Mouse (Mus musculus) T-cell, adult 2 months (primary cell): Measurements from ENCODE around the gene Ccr10.
A peak's percentile ranks its signal among the peaks of the same experiment; 100 is the strongest.
"Not testable (repeated sequence)": the region's sequence is repeated elsewhere in the genome, so short reads cannot be mapped to it uniquely, and the experiment has no call there.

ENCODE experiments used
- DNase-seq: peaks from one replicate; pipeline ENCODE4 v3.0.0; 2022; ENCODE audit warnings: low spot score

The Ccr10 gene

DNA sequence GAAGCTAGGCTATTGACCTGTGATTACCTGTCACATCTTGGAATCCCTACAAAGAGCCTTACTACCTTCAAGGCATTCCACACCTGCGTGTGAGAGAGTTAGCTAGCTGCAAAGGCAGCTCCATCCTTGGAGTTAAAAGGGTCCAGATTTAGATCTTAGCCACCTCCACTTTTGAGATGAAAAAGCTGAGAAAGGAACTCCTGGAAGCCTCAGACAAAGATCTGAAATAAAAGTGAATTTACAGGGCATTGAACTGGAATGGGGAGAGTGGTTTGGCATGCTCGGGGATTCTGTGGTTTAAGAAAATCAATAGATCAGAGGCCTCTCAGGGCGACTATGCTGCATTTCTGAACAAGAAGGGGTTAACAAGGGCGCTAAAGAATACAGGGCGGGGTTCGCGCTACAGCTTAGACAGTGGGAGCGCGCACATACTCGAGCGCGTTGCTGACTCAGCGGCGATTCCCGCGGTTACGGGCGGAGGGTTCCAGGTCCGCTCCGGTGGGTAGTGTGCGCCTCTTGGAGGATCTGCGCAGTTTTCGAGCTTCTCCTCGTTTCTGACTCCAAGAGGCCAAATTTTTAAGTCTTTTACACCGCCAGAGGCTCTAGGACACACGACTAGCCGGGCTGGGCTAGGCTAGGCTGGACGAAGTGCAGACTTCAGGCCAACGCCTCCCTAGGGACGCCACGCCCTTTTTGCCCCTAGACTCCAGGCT lies 3.4 kb downstream of the Ccr10 start:
- no peak for DNase-seq

DNA sequence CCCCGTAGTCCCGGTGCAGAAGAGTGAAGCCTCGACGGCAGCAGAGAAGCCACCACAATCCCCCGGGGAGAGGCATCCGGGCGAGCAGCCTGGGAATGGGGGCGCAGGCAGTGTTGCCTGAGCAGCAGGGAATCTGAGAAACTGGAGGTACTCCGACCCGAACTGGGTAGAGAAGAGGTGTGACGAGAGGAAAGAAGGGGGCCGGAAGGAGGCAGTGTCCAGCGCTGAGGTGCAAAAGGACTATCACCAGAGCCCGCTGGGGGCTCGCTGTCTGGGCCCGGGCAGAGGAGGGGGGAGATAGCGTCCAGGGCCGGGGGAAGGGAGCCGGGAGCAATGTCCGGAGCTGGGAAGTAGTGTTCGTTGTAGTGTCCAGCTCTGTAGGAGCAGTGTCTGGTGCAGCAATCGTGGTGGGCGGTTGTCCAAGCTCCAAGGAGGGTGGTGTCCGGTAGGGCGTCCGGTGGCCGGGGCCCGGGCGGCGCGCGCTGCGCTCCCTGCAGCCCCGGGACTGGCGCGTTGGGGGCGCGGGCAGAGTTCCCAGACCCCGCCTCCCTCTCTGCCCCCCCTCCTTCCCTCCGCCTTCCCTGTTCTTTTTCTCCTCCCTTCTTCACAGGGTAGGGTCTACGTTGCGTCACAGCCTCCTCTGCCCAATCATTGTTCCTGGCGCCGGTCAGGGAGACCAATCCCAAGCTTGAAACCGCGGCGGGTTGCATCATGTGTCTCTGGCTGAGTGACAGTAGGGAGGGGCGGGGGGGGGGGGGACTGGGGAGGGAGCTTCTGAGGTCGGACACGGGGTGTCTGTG lies 4.2 kb downstream of the Ccr10 start, which contains the start of gene Plekhh3:
Gene Plekhh3 (minus strand): TSS at position 541 of the 800 bp plus-strand sequence.
- peak; percentile 82 for DNase-seq

DNA sequence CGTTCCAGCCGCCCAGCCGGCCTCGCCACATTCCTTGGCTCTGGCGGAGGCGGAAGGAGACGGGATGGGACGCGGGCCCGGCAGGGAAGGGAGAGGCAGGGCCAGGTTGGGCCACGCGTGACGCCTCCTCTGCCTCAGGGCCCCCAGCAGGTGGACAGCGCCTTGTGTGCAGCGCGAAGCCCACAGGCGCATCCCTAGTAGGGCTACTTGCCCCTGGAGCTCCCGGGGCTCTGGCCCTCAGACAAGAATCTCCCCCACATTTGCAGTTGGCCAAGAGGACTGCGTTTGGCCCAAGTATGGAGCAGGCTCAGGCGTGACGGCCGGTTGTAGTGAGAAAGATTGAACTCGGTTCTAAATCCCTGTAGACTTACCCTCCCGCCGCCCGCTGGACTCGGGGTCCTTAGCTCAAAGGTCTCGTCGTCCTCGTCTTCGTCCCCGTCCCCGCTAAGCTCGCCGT lies 4.9 kb downstream of the Ccr10 start, which contains the start of gene Cntnap1:
Gene Cntnap1 (plus strand): TSS at position 170 of the 457 bp plus-strand sequence.
- DNase-seq, result no peak

DNA sequence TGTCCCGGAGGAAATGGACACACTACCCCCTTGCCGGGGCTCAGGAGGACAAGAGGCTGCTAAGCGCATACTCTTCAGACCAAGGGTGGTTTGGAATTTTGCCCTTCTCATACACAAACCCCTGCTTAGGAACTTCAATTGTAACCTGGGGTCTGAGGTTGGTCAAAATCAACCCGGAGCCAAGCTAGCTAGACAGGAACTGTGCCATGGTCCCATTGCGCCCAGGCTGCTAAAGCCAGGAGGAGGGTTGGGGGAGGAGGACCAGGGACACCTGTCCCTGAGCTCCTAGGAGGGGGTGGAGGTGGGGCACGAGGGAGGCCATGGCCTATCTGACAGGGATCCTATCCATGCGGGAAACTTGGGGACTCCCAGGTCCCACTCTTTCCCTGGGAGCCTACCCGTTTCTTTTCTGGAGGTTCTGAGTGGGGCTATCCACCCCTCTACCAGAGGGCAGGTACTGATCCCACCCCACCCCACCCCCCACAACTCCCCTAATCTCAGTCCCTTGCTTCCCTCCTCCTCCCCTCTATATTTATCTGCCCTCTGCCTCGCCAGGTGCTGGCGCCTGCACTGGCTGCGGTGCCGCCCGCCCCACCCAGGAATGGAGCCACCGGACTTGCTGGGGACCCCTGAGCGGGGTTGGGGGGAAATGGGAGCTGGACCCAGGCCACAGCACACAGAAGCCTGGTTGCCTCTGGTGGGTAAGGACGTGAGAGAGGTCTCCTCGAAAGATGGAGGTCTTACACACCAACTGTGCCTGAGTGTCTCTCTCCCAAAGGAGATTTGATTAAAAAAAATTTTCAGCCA lies 5.7 kb downstream of the Ccr10 start:
- DNase-seq, result no peak

DNA sequence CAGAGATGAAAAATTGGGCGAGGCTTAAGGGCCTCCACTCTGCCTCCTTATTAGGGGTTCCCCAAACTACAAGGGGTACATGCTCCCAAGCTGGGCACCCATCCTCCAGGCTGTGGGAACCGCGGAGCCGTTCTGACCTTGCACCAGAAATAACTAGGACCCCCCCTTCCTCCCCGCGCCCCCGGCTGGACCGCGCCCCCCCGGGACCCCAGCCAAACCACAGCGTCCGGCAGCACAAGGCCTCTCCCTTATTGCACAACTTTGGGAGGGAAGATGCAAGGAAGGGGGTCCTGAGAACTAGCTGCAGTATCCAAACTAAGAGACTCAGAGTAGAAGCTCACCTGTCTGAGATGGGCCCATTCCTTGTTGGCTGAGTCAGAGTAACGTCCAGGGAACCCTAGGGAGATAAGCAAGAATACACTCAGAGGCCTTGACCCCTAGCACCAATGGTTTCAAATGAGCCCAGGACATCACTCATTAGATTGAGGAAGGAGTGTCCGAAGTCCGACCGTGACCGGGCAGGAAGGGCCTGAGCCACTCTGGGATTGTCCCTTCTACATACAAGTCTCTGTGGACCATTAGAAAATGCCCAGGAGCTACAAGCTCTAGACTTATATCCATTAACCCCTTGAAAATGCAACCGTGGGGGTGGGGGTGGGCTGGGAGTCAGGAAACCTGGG lies 6.8 kb downstream of the Ccr10 start:
- no peak for DNase-seq

DNA sequence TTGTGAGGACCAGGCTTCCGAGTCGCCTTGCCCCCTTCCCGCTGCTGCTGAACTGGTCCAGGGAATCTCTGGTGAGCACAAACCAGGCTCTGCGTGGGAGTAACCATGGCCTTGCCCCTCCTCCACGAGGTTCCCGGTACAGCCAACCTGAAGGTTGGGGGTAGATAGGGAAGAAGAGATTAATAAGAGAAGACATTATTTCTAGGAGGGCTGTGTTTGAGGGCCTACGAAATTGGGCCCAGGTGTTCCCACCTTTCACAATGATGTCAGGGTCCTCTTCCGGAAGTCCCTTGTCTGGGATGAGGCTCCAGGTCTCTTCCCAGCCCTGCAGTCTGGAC lies 7.3 kb downstream of the Ccr10 start:
- DNase-seq, result no peak

DNA sequence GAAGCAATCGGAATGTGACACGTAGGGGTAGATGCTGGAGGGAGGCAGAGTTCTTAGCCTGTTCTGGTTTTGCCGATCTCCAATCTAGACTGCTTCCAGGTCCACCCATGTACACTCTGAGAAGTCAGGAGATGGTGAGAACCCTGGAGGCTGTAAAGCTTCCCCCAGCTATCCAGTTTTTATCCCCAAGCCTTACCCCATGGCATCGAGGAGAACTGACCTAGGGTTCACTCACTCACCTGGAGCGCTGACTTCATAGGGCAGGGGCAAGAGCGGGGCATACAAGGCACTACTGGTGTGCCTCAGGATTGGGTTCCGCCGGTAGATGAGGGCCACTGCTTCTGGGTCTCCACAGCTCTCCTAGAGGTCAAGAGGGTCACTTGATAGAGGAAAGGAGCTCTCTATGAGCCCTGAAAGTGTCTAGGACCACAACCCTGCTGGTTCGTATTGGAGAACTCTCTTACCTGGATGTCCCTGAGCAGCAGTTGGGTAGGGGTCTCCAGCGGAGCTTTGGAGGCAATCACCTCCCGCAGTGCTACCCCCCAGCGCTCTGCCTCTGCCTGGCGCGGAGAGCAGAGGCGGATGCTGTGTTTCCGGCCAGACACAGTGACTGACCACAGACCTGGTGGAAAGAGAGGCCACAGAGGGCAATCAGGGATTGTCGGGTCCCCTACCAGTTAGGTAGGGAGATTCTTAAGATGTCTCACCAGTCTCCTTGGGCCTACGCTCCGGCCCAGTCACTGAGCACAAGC lies 7.9 kb downstream of the Ccr10 start:
- no peak for DNase-seq

DNA sequence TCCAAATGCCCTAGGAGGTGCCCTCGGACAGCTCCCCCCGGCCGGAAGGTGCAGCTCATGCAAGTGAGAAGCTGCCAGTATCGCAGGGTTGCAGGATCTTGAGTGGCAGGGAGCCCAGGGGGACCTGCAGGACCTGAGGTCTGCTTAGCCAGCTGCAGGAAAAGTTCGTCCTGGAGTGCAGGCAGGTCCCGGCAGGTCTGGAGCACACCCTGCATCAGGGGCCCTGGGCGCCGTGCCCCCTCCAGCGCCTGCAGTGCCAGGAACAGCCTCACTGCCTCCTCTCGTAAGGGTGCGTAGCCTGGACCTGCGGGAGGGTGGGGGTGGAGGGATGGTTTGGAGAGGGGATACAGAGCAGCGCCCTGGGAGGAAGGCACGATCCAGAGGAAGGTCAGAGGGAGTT lies 8.9 kb downstream of the Ccr10 start:
- no peak for DNase-seq

DNA sequence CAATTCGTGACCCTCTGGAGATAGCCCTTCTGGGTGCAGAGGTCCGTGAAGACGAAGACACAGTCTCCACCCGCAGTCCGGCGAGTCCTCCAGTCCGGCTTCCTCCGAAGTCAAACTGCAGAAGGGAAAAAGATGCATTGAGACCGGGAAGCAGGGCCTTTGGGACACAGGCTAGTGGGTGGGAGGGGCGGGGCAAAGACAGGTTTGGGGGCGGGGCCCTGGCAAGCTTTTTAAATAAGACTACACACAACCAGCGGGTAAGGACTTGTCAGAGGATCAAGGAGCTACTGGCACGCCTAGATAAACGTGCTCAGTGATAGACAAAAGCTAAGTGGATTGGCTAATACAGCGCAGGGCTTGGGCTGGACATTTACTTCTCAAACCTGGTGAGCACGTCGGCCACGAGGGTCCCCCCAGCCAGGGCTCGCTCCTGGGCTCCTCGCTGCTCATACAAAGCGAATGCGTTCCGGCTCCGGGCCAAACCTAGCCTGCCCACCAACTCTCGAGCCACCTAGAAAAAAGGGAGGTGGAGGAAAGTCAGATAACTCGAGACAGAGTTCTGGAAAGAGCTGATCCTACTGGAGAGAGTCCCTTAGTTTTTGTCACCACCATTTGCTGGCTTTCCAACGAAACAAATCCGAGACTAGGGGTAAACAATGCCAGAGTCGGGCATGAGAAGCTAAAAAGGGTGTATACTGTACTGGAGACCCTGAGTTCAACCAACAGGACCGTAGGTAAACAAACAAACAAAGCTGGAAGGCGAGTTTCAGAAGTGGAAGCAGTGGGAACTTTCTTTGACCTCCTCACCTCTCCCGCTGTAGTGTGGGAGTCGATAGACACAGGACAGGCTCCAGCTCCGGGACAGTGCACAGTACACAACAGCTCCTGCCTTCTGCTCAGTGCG lies 10.3 kb downstream of the Ccr10 start:
- DNase-seq, result no peak

DNA sequence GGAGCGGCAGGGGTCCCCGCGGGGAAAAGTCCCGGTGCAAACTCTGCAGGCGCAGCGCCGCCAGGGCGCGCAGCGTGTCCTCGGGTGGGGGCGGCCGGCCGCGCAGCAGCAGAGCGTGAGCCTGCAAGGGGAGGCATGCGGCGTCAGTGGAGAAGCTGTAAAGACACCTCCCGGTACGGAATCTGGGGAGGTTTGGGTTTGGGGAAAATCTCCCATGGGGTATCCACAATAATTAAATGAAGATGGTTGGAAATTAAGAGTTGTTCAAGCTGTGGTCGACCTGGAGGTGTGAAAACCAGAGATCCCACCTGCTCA lies 10.9 kb downstream of the Ccr10 start:
- no peak for DNase-seq

DNA sequence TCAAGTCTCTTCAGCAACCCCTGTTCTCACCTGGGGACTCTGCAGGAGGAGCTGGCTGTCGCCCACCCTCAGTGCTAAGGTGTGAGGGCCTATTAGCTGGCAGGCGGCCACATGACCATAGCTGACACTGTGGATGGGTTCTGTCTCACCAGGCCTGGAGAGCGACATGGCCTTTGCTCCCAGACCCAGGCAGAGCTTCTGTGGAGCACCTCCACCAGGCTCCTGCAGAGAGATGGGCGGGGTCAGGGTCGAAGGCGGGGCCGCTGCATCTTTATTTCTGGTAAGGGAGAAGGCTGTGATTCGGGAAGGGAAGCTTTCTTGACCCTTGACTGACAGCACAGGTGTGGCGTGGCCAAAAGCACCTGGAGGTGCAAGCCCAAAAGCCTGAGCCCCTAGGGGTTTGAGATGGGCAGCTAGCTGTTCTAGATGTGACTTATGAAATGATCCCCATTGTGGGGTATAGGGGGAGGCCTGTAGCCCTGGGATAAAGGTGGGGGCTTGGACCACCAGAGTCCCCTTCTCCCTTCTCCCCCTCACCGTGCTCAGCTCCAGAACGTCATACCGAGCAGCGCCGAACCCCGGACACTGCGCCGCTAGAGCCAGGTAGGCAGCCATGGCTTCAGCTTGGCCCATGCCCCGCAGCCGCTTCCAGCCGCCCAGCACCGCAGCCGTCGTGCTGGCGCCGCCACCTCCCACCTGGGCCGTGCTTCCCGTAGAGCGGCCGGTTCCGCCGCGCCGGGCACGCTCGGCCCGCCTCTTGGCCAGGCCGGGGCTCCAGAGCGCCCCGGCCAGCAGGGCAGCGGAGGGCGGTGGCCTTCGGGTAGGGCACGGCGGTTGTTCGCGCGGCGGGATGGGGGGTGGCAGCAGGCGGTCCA lies 11.5 kb downstream of the Ccr10 start:
- no peak for DNase-seq

DNA sequence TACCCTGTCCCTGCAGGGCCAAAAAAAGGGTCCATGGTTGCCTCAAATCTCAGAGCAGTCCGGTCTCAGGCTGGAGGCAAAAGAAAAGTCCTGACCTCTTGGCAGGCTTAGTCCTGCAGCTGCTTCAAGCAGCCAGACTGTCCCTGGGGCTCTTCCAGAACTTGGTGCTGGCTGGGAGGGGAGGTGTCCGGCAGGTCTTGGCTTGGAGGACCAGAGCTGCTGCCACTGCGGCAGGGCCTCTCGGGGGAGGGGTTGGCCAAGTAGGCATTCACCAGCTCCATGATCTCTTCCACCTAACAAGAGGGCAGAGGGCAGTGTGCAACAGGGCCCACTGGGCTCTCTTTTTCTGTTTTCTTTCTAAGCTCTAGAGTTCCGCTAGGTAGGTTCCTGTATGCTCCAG lies 12.5 kb downstream of the Ccr10 start:
- DNase-seq, result no peak

DNA sequence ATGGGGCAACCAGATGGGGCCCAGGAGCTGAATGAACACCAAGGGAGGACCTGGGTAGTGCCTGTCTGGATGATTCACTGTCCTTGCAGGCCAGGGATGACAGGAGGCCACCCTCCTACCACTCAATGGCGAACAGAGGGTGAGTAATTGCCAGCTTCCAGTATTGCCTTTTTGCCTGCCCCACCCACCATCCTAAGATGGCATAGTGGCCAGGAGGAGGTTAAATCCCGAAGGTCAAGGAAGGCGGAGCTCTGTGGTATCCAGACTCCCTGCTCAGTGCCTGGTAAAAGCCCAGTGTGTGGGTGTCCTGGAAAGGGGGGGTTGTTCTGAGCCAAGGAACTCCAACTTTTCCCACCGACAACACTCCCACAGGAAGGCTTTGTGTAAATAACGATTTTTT lies 12.9 kb downstream of the Ccr10 start:
- no peak for DNase-seq

DNA sequence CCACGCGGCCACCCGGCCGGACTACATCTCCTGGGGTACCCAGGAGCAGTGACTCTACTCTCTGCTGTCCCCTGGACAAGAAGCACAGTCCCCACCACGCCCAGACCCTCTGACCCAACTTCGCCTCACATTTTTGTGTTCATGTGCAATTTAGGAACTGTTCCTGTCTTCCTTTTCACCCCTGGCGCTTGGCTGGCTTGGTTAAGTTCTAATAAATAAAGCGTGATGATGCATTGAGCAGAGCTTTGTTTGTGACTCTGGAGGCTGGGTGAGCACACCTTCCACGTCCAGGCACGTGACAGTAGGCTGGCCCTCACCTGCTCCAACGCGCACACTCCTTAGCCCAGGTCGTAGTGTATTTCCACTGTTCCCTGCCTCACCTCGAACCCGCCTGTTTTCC lies 13.7 kb downstream of the Ccr10 start:
- no peak for DNase-seq

DNA sequence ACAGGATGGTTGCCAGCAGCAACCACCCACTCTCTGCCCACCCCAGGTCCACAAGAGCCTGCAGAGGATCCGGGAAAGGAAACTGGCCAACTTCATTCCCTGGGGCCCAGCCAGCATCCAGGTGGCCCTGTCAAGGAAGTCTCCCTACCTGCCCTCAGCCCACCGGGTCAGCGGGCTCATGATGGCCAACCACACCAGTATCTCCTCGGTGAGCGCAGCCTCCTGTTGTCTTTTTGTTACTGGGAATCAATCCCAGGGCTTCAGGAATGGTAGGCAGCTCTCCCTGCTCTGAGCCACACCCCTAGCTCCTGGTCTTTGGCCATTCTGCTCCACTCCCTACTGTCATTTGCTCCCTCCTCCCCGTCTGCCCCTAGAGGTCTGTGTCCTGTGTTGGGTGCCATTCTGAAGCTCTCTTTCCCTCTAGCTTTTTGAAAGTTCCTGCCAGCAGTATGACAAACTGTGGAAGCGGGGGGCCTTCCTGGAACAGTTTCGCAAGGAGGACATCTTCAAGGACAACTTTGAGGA lies 14.2 kb downstream of the Ccr10 start:
- not testable (repeated sequence) for DNase-seq

DNA sequence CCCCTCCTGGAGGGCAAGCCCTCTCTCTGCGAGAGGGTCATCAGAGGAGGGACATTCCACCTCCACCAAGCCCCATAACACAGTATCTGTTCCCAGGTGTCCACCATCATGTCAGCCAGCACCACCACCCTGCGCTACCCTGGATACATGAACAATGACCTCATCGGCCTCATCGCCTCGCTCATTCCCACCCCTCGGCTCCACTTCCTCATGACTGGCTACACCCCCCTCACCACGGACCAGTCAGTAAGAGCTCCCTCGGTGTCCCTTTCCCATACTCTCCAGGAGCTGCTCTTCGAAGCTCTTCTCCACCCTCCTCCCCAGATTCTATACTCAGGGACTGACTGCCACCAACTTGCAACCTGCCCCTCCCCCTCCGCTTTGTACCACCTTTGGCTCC lies 15.1 kb downstream of the Ccr10 start:
- DNase-seq, result not testable (repeated sequence)

DNA sequence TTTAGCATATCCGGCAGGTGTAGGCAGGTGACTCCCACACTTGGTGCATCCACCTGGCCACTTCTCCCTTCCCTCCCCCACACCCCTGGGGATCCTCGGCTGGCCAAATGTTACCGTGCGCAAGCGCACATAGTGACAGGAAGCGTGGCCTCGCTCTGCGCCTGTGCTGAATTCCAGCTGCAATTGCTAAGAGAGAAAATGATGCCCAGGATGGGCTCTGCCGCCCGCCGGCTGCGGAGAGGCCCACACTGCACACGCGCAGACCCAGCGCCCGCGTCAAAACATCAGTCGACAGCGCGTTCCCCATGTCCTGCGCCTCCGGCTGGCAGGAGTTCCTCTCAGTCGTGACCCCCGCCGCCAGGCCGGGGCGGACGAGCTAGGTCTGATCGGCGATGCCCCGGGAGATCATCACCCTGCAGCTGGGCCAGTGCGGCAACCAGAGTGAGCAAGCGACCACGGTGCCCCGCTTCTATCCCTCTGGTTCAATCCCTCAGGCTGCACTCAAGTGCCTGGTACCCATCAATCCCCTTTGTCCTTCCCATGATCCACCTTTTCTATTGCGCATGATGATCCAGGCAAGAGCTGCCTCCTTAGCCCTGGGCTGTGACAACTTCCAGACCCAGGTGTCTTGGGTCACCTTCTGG lies 19.4 kb downstream of the Ccr10 start, which contains the start of gene Tubg2:
Gene Tubg2 (plus strand): TSS at position 180 of the 644 bp plus-strand sequence.
- peak; percentile 67 for DNase-seq

DNA sequence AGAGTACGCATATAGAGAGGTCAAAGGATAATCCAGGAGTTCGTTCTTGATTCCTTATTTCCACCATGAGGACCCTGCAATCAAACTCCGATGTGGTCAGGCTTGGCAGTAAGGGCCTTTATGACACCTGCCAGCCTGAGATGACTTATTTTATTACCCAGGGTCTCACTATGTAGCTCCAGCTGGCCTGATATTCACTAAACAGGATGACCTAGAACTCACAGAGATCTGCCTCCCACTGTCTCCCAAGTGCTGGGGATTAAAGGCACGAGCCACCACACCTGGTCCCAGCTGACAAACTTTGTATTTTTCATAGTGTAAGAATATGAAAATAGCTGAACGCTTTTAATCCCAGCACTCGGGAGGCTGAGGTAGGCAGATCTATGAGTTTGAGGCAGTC lies 20.1 kb downstream of the Ccr10 start:
- no peak for DNase-seq

DNA sequence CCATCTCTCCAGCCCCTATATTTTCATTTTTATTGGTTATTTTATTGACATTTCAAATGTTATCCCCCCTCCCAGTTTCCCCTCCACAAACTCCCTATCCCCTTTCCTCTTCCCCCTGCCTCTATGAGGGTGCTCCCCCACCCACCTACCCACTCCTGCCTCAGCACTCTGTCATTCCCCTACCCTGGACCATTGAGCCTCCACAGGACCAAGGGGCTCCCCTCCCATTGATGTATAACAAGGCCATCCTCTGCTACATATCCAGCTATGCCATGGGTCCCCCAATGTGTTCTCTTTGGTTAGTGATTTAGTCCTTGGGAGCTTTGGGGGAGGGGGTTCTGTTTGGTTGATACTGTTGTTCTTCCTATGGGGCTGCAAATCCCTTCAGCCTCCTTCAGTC lies 20.6 kb downstream of the Ccr10 start:
- no peak for DNase-seq
